Mouse (Mus musculus) olfactory bulb, adult 2 months (tissue): ENCODE measurements around the gene Nrp1. TPM values are rescaled to one million over a fixed set of nuclear protein-coding genes. Genes with fewer than 3 reads are reported as not detected.

Source experiments
- H3K27ac ChIP-seq: fragments of 200-500 bp; 2 replicates; pipeline ENCODE4 v1.5.1; 2012; ENCODE audit warnings: low read depth, low read length; ENCODE audit not compliant: insufficient read depth
- H3K4me1 ChIP-seq: fragments of 200-500 bp; 2 replicates; pipeline ENCODE4 v1.6.1; 2012; ENCODE audit warnings: low read length; ENCODE audit not compliant: control insufficient read depth, insufficient read depth
- H3K4me3 ChIP-seq: fragments of 200-500 bp; 2 replicates; pipeline ENCODE4 v1.5.1; 2012; ENCODE audit warnings: mild to moderate bottlenecking, low read depth, low read length, moderate library complexity; ENCODE audit not compliant: insufficient read depth
- CTCF ChIP-seq: fragments of 200-500 bp; IDR thresholded peaks from 2 replicates; pipeline ENCODE4 v1.5.1; 2012; ENCODE audit warnings: low read depth, mild to moderate bottlenecking, low read length, moderate library complexity; ENCODE audit not compliant: insufficient read depth
- POLR2A ChIP-seq: fragments of 200-500 bp; IDR thresholded peaks from 2 replicates; pipeline ENCODE4 v1.6.1; 2012; ENCODE audit warnings: mild to moderate bottlenecking, low read depth, low read length, moderate library complexity; ENCODE audit not compliant: insufficient read depth
- WGBS: fragments of 180-500 bp; shearing (Covaris S2); methylation state at CpG from one replicate; pipeline ENCODE4 v1.1.7; 2018; 5-methylcytosine and 5-hydroxymethylcytosine counted together
- polyA plus RNA-seq: library from polyadenylated mRNA; stranded (reverse); fragments of >200 nt; gene quantifications from 2 replicates; pipeline ENCODE4 v1.2.4, GENCODE M21; 2012; ENCODE audit warnings: low replicate concordance; ENCODE audit not compliant: missing spikeins, insufficient read depth, insufficient read length

The Nrp1 gene
- polyA plus RNA-seq, 1 experiment: not detected

- 65% methylated on average over 5 of the region's 5 CpGs for WGBS
- Histone ChIP-seq H3K4me1 (peaks cover 28% of the 10 kb centered on the region), H3K4me3 (no peak overlapping the region), H3K27ac (no peak overlapping the region)
- TF ChIP-seq CTCF (no peak), POLR2A (no peak)
Measured at GRCm38 (mm10) chr8:128361343-128361870, 3.0 kb downstream of the Nrp1 start.

- H3K4me3 ChIP-seq: no peak overlapping the region
- 12% methylated on average over 11 of the region's 11 CpGs for WGBS
- H3K27ac ChIP-seq: no peak overlapping the region
- TF ChIP-seq POLR2A: no peak
- TF ChIP-seq CTCF: no peak
- peaks cover 16% of the 10 kb centered on the region for H3K4me1 ChIP-seq
Measured at GRCm38 (mm10) chr8:128362940-128363595, 4.7 kb downstream of the Nrp1 start.

- no peak overlapping the region for H3K4me3 ChIP-seq
- no peak overlapping the region for H3K27ac ChIP-seq
- no peaks in the 10 kb centered on the region for H3K4me1 ChIP-seq
- WGBS: 80% methylated on average over 4 of the region's 4 CpGs
- no peak for TF ChIP-seq POLR2A
Measured at GRCm38 (mm10) chr8:128370496-128370895, 12.1 kb downstream of the Nrp1 start.

- no peak overlapping the region for H3K4me3 ChIP-seq
- H3K27ac ChIP-seq: no peak overlapping the region
- 80% methylated on average over 6 of the region's 6 CpGs for WGBS
- TF ChIP-seq CTCF (no peak), POLR2A (no peak)
- no peaks in the 10 kb centered on the region for H3K4me1 ChIP-seq
Measured at GRCm38 (mm10) chr8:128371026-128371425, 12.6 kb downstream of the Nrp1 start.

- H3K27ac ChIP-seq: no peak overlapping the region
Measured at GRCm38 (mm10) chr8:128371789-128372188, 13.4 kb downstream of the Nrp1 start.

GRCm38 (mm10) chr8:128372724-128373123, 14.3 kb downstream of the Nrp1 start:
- Histone ChIP-seq H3K27ac (no peak overlapping the region), H3K4me3 (no peak overlapping the region), H3K4me1 (no peaks in the 10 kb centered on the region)
- TF ChIP-seq POLR2A (no peak), CTCF (no peak)
- 70% methylated on average over 5 of the region's 5 CpGs for WGBS

More at GRCm38 (mm10) chr8:128371789-128372188, 13.4 kb downstream of the Nrp1 start:
- 93% methylated on average over 3 of the region's 3 CpGs for WGBS
- Histone ChIP-seq H3K4me3 (no peak overlapping the region), H3K4me1 (no peaks in the 10 kb centered on the region)
- no peak for TF ChIP-seq POLR2A

- TF ChIP-seq CTCF: no peak
- TF ChIP-seq POLR2A: no peak
- H3K4me1 ChIP-seq: no peaks in the 10 kb centered on the region
- WGBS: 86% methylated on average over 6 of the region's 6 CpGs
- H3K4me3 ChIP-seq: no peak overlapping the region
- no peak overlapping the region for H3K27ac ChIP-seq
Measured at GRCm38 (mm10) chr8:128373418-128373817, 15.0 kb downstream of the Nrp1 start.

GRCm38 (mm10) chr8:128375291-128375690, 16.9 kb downstream of the Nrp1 start:
- TF ChIP-seq POLR2A: no peak
- no peak for TF ChIP-seq CTCF
- Histone ChIP-seq H3K4me3 (no peak overlapping the region), H3K27ac (no peak overlapping the region), H3K4me1 (no peaks in the 10 kb centered on the region)
- WGBS: 60% methylated on average over 4 of the region's 4 CpGs

GRCm38 (mm10) chr8:128383176-128383575, 24.8 kb downstream of the Nrp1 start:
- H3K27ac ChIP-seq: no peak overlapping the region
- TF ChIP-seq CTCF: no peak
- no peak for TF ChIP-seq POLR2A
- 36% methylated on average over 3 of the region's 3 CpGs for WGBS
- H3K4me1 ChIP-seq: no peaks in the 10 kb centered on the region
- H3K4me3 ChIP-seq: no peak overlapping the region
